Mouse (Mus musculus) stomach, embryonic 16.5 days (tissue): ENCODE results near the gene 2510039O18Rik. TPM values are rescaled to one million over a fixed set of nuclear protein-coding genes. Genes with fewer than 3 reads are reported as not detected.

Experiments used
- ATAC-seq: fragments of 200-750 bp; cut with Nextera tagmentation; 2 replicates; pipeline ENCODE4 v1.8.0; 2017; ENCODE audit warnings: moderate number of reproducible peaks, moderate TSS enrichment; ENCODE audit not compliant: insufficient read depth, low FRiP score
- H3K27ac ChIP-seq: fragments of 300-500 bp; sonication (generic); 2 replicates; pipeline ENCODE4 v1.5.1; 2014; ENCODE audit warnings: low read length
- H3K27me3 ChIP-seq: fragments of 300-500 bp; sonication (generic); 2 replicates; pipeline ENCODE4 v1.6.1; 2014; ENCODE audit warnings: low read length, control low read depth, mixed read lengths; ENCODE audit not compliant: control insufficient read depth, insufficient read depth
- H3K36me3 ChIP-seq: fragments of 300-500 bp; sonication (generic); 2 replicates; pipeline ENCODE4 v1.6.1; 2014; ENCODE audit warnings: low read length; ENCODE audit not compliant: control insufficient read depth, insufficient read depth
- H3K4me1 ChIP-seq: fragments of 300-500 bp; sonication (generic); 2 replicates; pipeline ENCODE4 v1.6.1; 2014; ENCODE audit warnings: low read length, control low read depth, mixed read lengths; ENCODE audit not compliant: control insufficient read depth, insufficient read depth
- H3K4me2 ChIP-seq: fragments of 300-500 bp; sonication (generic); 2 replicates; pipeline ENCODE4 v1.6.1; 2014; ENCODE audit warnings: low read depth, low read length, mixed read lengths
- H3K4me3 ChIP-seq: fragments of 300-500 bp; sonication (generic); replicated peaks from 2 replicates; pipeline ENCODE4 v1.5.1; 2014; ENCODE audit warnings: mild to moderate bottlenecking, low read length
- H3K9ac ChIP-seq: fragments of 300-500 bp; sonication (generic); 2 replicates; pipeline ENCODE4 v1.6.1; 2014; ENCODE audit warnings: low read length
- H3K9me3 ChIP-seq: fragments of 300-500 bp; sonication (generic); replicated peaks from 2 replicates; pipeline ENCODE4 v1.6.1; 2016; ENCODE audit warnings: low read length, control low read depth; ENCODE audit not compliant: control insufficient read depth
- WGBS: fragments of 180-500 bp; shearing (Covaris S2); extraction: QIAGEN DNeasy Blood & Tissue Kit; methylation state at CpG from one replicate; pipeline ENCODE4 v1.1.7; 2014; 5-methylcytosine and 5-hydroxymethylcytosine counted together
- polyA plus RNA-seq: library from polyadenylated mRNA; unstranded; fragments of >200 nt; fragmentation: Nextera tagmentation; extraction: Ambion mirVana; gene quantifications from 2 replicates; pipeline ENCODE4 v1.2.1, GENCODE M21; 2015

2510039O18Rik gene
- polyA plus RNA-seq, 1 experiment from 2014 or later = 7.5 TPM

- 69% methylated on average over 3 of the region's 3 CpGs for WGBS
These were observed 54.6 kb downstream of the 2510039O18Rik start for GRCm38 (mm10) chr4:147995311-147995710.

More at GRCm38 (mm10) chr4:147995311-147995710, 54.6 kb downstream of the 2510039O18Rik start:
- no peak for ATAC-seq
- H3K4me2 ChIP-seq = no peak overlapping the region
- H3K9ac ChIP-seq = no peak overlapping the region
- no peaks in the 10 kb centered on the region for H3K27me3 ChIP-seq
- H3K27ac ChIP-seq = no peak overlapping the region
- no peak overlapping the region for H3K4me3 ChIP-seq
- H3K9me3 ChIP-seq = no peaks in the 10 kb centered on the region
- H3K36me3 ChIP-seq = no peaks in the 10 kb centered on the region
- H3K4me1 ChIP-seq = no peaks in the 10 kb centered on the region

Other genes starting within 250 kb of the 2510039O18Rik start
- gene Zfp534, start 238.3 kb upstream of the 2510039O18Rik start, polyA plus RNA-seq = not detected in 2 replicates
- 8.7 and 9.3 TPM in 2 replicates for gene Zfp984, start 131.1 kb upstream of the 2510039O18Rik start, polyA plus RNA-seq
- gene Zfp933, start 92.5 kb upstream of the 2510039O18Rik start, polyA plus RNA-seq = 4.4 and 6.2 TPM in 2 replicates
- gene Miip, start 72.1 kb upstream of the 2510039O18Rik start, polyA plus RNA-seq = 35.3 and 37.4 TPM in 2 replicates
- gene Fv1, start 71.9 kb upstream of the 2510039O18Rik start, polyA plus RNA-seq = 10.4 and 11.1 TPM in 2 replicates
- 43.0 and 47.4 TPM in 2 replicates for gene Mfn2, start 36.2 kb upstream of the 2510039O18Rik start, polyA plus RNA-seq
- 56.2 and 56.4 TPM in 2 replicates for gene Plod1, start 4.1 kb upstream of the 2510039O18Rik start, polyA plus RNA-seq
- gene Nppb, start 44.9 kb downstream of the 2510039O18Rik start, polyA plus RNA-seq = not detected in 2 replicates
- 0.18 TPM in 1 of 2 replicates, not detected in the other for gene Nppa, start 59.8 kb downstream of the 2510039O18Rik start, polyA plus RNA-seq
- 5.7 and 6.1 TPM in 2 replicates for gene Clcn6, start 97.9 kb downstream of the 2510039O18Rik start, polyA plus RNA-seq
- 26.0 and 26.7 TPM in 2 replicates for gene Mthfr, start 98.2 kb downstream of the 2510039O18Rik start, polyA plus RNA-seq
- gene Agtrap, start 147.1 kb downstream of the 2510039O18Rik start, polyA plus RNA-seq = 16.5 and 16.9 TPM in 2 replicates
- 35.1 and 36.1 TPM in 2 replicates for gene Mad2l2, start 189.5 kb downstream of the 2510039O18Rik start, polyA plus RNA-seq
- gene Draxin, start 189.8 kb downstream of the 2510039O18Rik start, polyA plus RNA-seq = 0.04 and 0.06 TPM in 2 replicates
- gene Fbxo6, start 211.2 kb downstream of the 2510039O18Rik start, polyA plus RNA-seq = 16.2 and 17.4 TPM in 2 replicates
- 6.5 and 7.5 TPM in 2 replicates for gene Fbxo44, start 219.6 kb downstream of the 2510039O18Rik start, polyA plus RNA-seq
- gene Fbxo2, start 219.7 kb downstream of the 2510039O18Rik start, polyA plus RNA-seq = 0.29 and 0.58 TPM in 2 replicates